Mouse (Mus musculus): ENCODE data around the gene Gm20388. TPM values are rescaled to one million over a fixed set of nuclear protein-coding genes. Genes with fewer than 3 reads are reported as not detected.

The Gm20388 gene
- polyA plus RNA-seq, 1 experiment from 2014 or later = not detected

- H3K27ac ChIP-seq (ENCODE audit: low read depth, low read length) = 0 out of 2 replicates have a peak overlapping the region, but pooled peaks have one; percentile 15
- peaks cover 7% of the 10 kb centered on the region; the same call in 1 of the 2 replicates for H3K4me1 ChIP-seq (replicated peaks; ENCODE audit: control insufficient read depth, insufficient read depth, low read length)
- no peak overlapping the region for H3K4me3 ChIP-seq (ENCODE audit: low read depth, low read length)
- H3K36me3 ChIP-seq (ENCODE audit: control insufficient read depth, insufficient read depth) = no peaks in the 10 kb centered on the region; the same call in 1 of the 2 replicates
- no peak overlapping the region for H3K9ac ChIP-seq (ENCODE audit: low read depth, low read length)
- ATAC-seq = 0 out of 2 replicates have a peak, but pooled peaks have one; percentile 17
- no peaks in the 10 kb centered on the region for H3K27me3 ChIP-seq (replicated peaks; ENCODE audit: control insufficient read depth, insufficient read depth, low read length)
- H3K9me3 ChIP-seq (ENCODE audit: control insufficient read depth) = no peaks in the 10 kb centered on the region
- WGBS = 46% methylated on average over 7 of the region's 7 CpGs
- TF ChIP-seq CTCF (IDR thresholded peaks at IDR 0.05; ENCODE audit: low read depth) = no peak
- no peak overlapping the region for H3K4me2 ChIP-seq (replicated peaks; ENCODE audit: low read depth)
These were observed 3012.9 kb downstream of the Gm20388 start for GRCm38 (mm10) chr8:122923431-122924090.

- TF ChIP-seq CTCF (IDR thresholded peaks at IDR 0.05; ENCODE audit: low read depth) = no peak
These were observed 3013.4 kb downstream of the Gm20388 start for GRCm38 (mm10) chr8:122924091-122924490.

DNA sequence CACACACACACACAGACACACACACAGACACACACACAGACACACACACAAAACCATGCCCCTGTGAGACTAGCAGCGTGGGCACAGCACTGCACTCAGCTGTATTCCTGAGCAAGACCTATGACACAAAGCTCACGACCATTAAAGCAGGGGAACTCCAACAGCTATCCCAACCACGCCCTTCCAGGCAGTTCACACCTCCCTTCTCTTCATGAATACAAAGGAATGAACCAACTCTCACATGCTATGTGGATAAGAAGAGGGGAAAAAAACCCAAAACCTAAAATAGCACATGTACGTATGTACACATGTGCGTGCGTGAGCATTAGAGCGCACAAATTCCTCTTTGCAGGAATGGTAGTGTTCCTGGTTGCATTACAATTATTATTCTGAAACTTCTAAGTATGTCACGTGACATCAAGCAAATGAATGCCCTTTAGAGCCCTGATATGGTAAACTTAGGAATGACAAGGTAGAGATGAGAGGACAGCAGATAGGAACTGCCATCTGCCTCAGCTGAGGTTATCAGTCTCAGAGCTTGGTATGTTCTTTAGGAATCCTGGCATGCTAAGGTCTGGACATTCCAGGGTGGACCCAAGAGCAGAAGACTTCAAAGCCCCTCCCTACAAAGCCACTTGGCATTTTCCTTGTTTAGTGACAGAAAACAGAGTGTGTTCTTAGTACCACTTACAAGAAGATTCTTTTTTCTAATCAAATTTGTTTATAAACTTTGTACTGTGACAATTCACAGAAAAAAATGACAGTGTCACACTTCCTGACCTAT is 3015.5 kb downstream of the Gm20388 start:
- Histone ChIP-seq H3K9ac (ENCODE audit: low read depth, low read length) (no peak overlapping the region), H3K27ac (ENCODE audit: low read depth, low read length) (peak overlapping the region; percentile 47), H3K9me3 (ENCODE audit: control insufficient read depth) (no peaks in the 10 kb centered on the region), H3K4me2 (replicated peaks; ENCODE audit: low read depth) (no peak overlapping the region), H3K4me1 (replicated peaks; ENCODE audit: control insufficient read depth, insufficient read depth, low read length) (no peaks in the 10 kb centered on the region; the same call in 1 of the 2 replicates), H3K27me3 (replicated peaks; ENCODE audit: control insufficient read depth, insufficient read depth, low read length) (no peaks in the 10 kb centered on the region), H3K36me3 (ENCODE audit: control insufficient read depth, insufficient read depth) (no peaks in the 10 kb centered on the region; the same call in 1 of the 2 replicates), H3K4me3 (ENCODE audit: low read depth, low read length) (no peak overlapping the region)
- TF ChIP-seq CTCF (IDR thresholded peaks at IDR 0.05; ENCODE audit: low read depth) = no peak
- ATAC-seq = peak; percentile 67
- 64% methylated on average over 8 of the region's 8 CpGs for WGBS

More at GRCm38 (mm10) chr8:122924091-122924490, 3013.4 kb downstream of the Gm20388 start:
- Histone ChIP-seq H3K9me3 (ENCODE audit: control insufficient read depth) (no peaks in the 10 kb centered on the region), H3K36me3 (ENCODE audit: control insufficient read depth, insufficient read depth) (no peaks in the 10 kb centered on the region; the same call in 1 of the 2 replicates), H3K4me3 (ENCODE audit: low read depth, low read length) (no peak overlapping the region), H3K4me2 (replicated peaks; ENCODE audit: low read depth) (no peak overlapping the region), H3K27me3 (replicated peaks; ENCODE audit: control insufficient read depth, insufficient read depth, low read length) (no peaks in the 10 kb centered on the region), H3K9ac (ENCODE audit: low read depth, low read length) (no peak overlapping the region), H3K27ac (ENCODE audit: low read depth, low read length) (0 out of 2 replicates have a peak overlapping the region, but pooled peaks have one; percentile 15), H3K4me1 (replicated peaks; ENCODE audit: control insufficient read depth, insufficient read depth, low read length) (peaks cover 7% of the 10 kb centered on the region; the same call in 1 of the 2 replicates)
- no peak for ATAC-seq
- 67% methylated on average over 6 of the region's 6 CpGs for WGBS

DNA sequence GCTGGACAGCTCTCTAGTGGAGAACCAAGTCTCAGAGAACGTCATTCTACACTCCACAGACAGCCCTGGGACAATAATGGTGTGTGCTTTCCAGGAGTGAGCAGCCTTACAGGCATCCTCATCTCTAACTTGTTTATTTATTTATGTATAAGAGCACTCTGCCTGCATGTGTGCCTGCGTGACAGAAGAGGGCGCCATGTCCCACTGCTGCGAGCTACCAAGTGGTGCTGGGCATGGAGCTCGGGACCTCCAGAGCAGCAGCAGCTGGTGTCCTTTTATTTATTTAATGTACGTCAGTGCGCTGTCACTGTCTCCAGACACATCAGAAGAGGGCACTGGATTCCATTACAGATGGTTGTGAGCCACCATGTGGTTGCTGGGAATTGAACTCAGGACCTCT is 3016.1 kb downstream of the Gm20388 start:
- H3K4me1 ChIP-seq (replicated peaks; ENCODE audit: control insufficient read depth, insufficient read depth, low read length) = no peaks in the 10 kb centered on the region; the same call in 1 of the 2 replicates
- H3K27ac ChIP-seq (ENCODE audit: low read depth, low read length) = peak overlapping the region; percentile 47; the same call in 1 of the 2 replicates
- no peaks in the 10 kb centered on the region for H3K27me3 ChIP-seq (replicated peaks; ENCODE audit: control insufficient read depth, insufficient read depth, low read length)
- no peak overlapping the region for H3K4me2 ChIP-seq (replicated peaks; ENCODE audit: low read depth)
- H3K9ac ChIP-seq (ENCODE audit: low read depth, low read length) = no peak overlapping the region
- TF ChIP-seq CTCF (IDR thresholded peaks at IDR 0.05; ENCODE audit: low read depth) = peak; percentile 60
- 77% methylated on average over 7 of the region's 7 CpGs for WGBS
- H3K36me3 ChIP-seq (ENCODE audit: control insufficient read depth, insufficient read depth) = no peaks in the 10 kb centered on the region; the same call in 1 of the 2 replicates
- H3K4me3 ChIP-seq (ENCODE audit: low read depth, low read length) = no peak overlapping the region
- peak; percentile 32; the same call in 1 of the 2 replicates for ATAC-seq
- H3K9me3 ChIP-seq (ENCODE audit: control insufficient read depth) = no peaks in the 10 kb centered on the region

GRCm38 (mm10) chr8:122927841-122928240 is 3017.2 kb downstream of the Gm20388 start:
- Histone ChIP-seq H3K4me2 (replicated peaks; ENCODE audit: low read depth) (no peak overlapping the region), H3K36me3 (ENCODE audit: control insufficient read depth, insufficient read depth) (no peaks in the 10 kb centered on the region; the same call in 1 of the 2 replicates), H3K27ac (ENCODE audit: low read depth, low read length) (no peak overlapping the region), H3K4me1 (replicated peaks; ENCODE audit: control insufficient read depth, insufficient read depth, low read length) (peaks cover 3% of the 10 kb centered on the region; the same call in 1 of the 2 replicates), H3K4me3 (ENCODE audit: low read depth, low read length) (no peak overlapping the region), H3K9me3 (ENCODE audit: control insufficient read depth) (no peaks in the 10 kb centered on the region), H3K27me3 (replicated peaks; ENCODE audit: control insufficient read depth, insufficient read depth, low read length) (no peaks in the 10 kb centered on the region), H3K9ac (ENCODE audit: low read depth, low read length) (no peak overlapping the region)
- TF ChIP-seq CTCF (IDR thresholded peaks at IDR 0.05; ENCODE audit: low read depth) = no peak
- no peak for ATAC-seq
- WGBS = 62% methylated on average over 3 of the region's 3 CpGs
